25 mouse cellular contexts compared by ENCODE assay signal in genomic region chr15:99423131-99423530, GRCm38 (mm10). TPM values are rescaled to one million over a fixed set of nuclear protein-coding genes. Genes with fewer than 3 reads are reported as not detected.
DNase-seq lines count a peak whose midpoint lies in the region; ATAC-seq and TF ChIP-seq lines count a peak whose summit lies in the region.
"Had no signal": no experiment of that assay in that cellular context is flagged by ENCODE, and none has a peak within 500 bp of the region (broad histone marks: within the 10 kb centered on the region; RNA-seq: fewer than 3 reads in every experiment).

No protein-coding gene starts in this region.

- TF ChIP-seq POLR2A in myocyte (IDR thresholded peaks at IDR 0.05; ENCODE audit: insufficient read length, low read depth): no peak

- peaks cover 68% of the 10 kb centered on the region for H3K36me3 ChIP-seq in embryonic facial prominence, embryonic 13.5 days
- peaks cover 70% of the 10 kb centered on the region for H3K36me3 ChIP-seq in embryonic facial prominence, embryonic 10.5 days (replicated peaks)
- H3K36me3 ChIP-seq in kidney, embryonic 15.5 days: peaks cover 58% of the 10 kb centered on the region
- H3K36me3 ChIP-seq in ES-E14 (ENCODE audit: control insufficient read depth, insufficient read depth, low read length, poor library complexity, severe bottlenecking): peaks cover 2% of the 10 kb centered on the region; the same call in 1 of the 2 replicates
- peaks cover 9% of the 10 kb centered on the region for H3K36me3 ChIP-seq in myocyte (ENCODE audit: control insufficient read depth, insufficient read depth)

- ATAC-seq in embryonic facial prominence, embryonic 13.5 days (ENCODE audit: insufficient number of reproducible peaks, insufficient read depth, low FRiP score, low TSS enrichment, low read depth): no peak
- ATAC-seq in kidney, embryonic 15.5 days (replicated peaks; ENCODE audit: low FRiP score): no peak
- ATAC-seq: forebrain, postnatal 0 days had no signal

- no peaks in the 10 kb centered on the region for H3K79me2 ChIP-seq in myocyte (ENCODE audit: control insufficient read depth, insufficient read depth)

- H3K4me1 ChIP-seq in embryonic facial prominence, embryonic 13.5 days: peaks cover 24% of the 10 kb centered on the region
- peaks cover 30% of the 10 kb centered on the region for H3K4me1 ChIP-seq in embryonic facial prominence, embryonic 10.5 days
- H3K4me1 ChIP-seq in kidney, embryonic 15.5 days: peaks cover 40% of the 10 kb centered on the region
- H3K4me1 ChIP-seq in ES-E14 (ENCODE audit: control insufficient read depth in 2 of 2, insufficient read depth in 2 of 2, low read length in 2 of 2, poor library complexity in 1 of 2): peaks cover 11 to 24% of the 10 kb centered on the region in 2 experiments

- H3K4me3 ChIP-seq in embryonic facial prominence, embryonic 13.5 days: no peak overlapping the region
- H3K4me3 ChIP-seq in embryonic facial prominence, embryonic 10.5 days: no peak overlapping the region
- no peak overlapping the region for H3K4me3 ChIP-seq in kidney, embryonic 15.5 days (replicated peaks)
- H3K4me3 ChIP-seq in ES-E14 (ENCODE audit: insufficient read depth in 1 of 2, low read depth in 1 of 2, low read length in 2 of 2, poor library complexity in 1 of 2, severe bottlenecking in 1 of 2): no peak overlapping the region
- H3K4me3 ChIP-seq in myocyte: no peak overlapping the region
- H3K4me3 ChIP-seq: embryonic facial prominence, embryonic 12.5 days; forebrain, embryonic 12.5 days; heart, embryonic 13.5 days; layer of hippocampus, adult 2 months; left cerebral cortex, adult 2 months; neural tube, embryonic 12.5 days had no signal

- no peak overlapping the region for H3K9ac ChIP-seq in embryonic facial prominence, embryonic 13.5 days
- no peak overlapping the region for H3K9ac ChIP-seq in kidney, embryonic 15.5 days
- H3K9ac ChIP-seq in ES-E14 (ENCODE audit: insufficient read depth, low read depth, low read length, poor library complexity, severe bottlenecking): peak overlapping the region; percentile 21; the same call in 1 of the 2 replicates
- H3K9ac ChIP-seq: forebrain, embryonic 12.5 days; forebrain, postnatal 0 days; heart, embryonic 13.5 days; hindbrain, embryonic 14.5 days; liver, embryonic 14.5 days; neural tube, embryonic 12.5 days had no signal

- no peak overlapping the region for H3ac ChIP-seq in myocyte (ENCODE audit: control insufficient read depth, insufficient read length)

- 94% methylated on average over 10 of the region's 10 CpGs for WGBS in embryonic facial prominence, embryonic 13.5 days
- WGBS in embryonic facial prominence, embryonic 10.5 days: 94% methylated on average over 10 of the region's 10 CpGs
- WGBS in kidney, embryonic 15.5 days: 92% methylated on average over 10 of the region's 10 CpGs

- in situ Hi-C loops in ES-E14 (cut with MboI; ENCODE audit: low sequenced_read_pairs in 2 of 2, unreplicated experiment in 2 of 2): no loop called here

- no peak for DNase-seq in embryonic facial prominence, embryonic 10.5 days (ENCODE audit: low spot score)
- DNase-seq in kidney, postnatal 4 days: no peak
- no peak for DNase-seq in ES-E14 (ENCODE audit: low read depth, low spot score)
- DNase-seq in adrenal gland, postnatal 10 days: no peak
- DNase-seq: cerebellum, adult 9-10 months; cerebellum, postnatal 36 days; forebrain, postnatal 0 days; heart, postnatal 10 days; kidney, adult 11 months; kidney, postnatal 25 days; lung, adult 2 months; lung, postnatal 10 days; midbrain, embryonic 14.5 days; thymus, postnatal 25 days had no signal

- no peak overlapping the region for H3K4me2 ChIP-seq in embryonic facial prominence, embryonic 13.5 days
- no peak overlapping the region for H3K4me2 ChIP-seq in kidney, embryonic 15.5 days
- no peak overlapping the region for H3K4me2 ChIP-seq in myocyte (ENCODE audit: low read depth)
- H3K4me2 ChIP-seq: embryonic facial prominence, embryonic 12.5 days; forebrain, embryonic 12.5 days; heart, embryonic 13.5 days; hindbrain, embryonic 14.5 days; neural tube, embryonic 12.5 days had no signal

- no peaks in the 10 kb centered on the region for H3K9me3 ChIP-seq in embryonic facial prominence, embryonic 13.5 days
- H3K9me3 ChIP-seq in embryonic facial prominence, embryonic 10.5 days: no peaks in the 10 kb centered on the region
- no peaks in the 10 kb centered on the region for H3K9me3 ChIP-seq in kidney, embryonic 15.5 days (replicated peaks)
- no peaks in the 10 kb centered on the region for H3K9me3 ChIP-seq in ES-E14 (ENCODE audit: control insufficient read depth, insufficient read depth, low read depth, low read length)
- H3K9me3 ChIP-seq: embryonic facial prominence, embryonic 12.5 days; forebrain, embryonic 12.5 days; heart, embryonic 13.5 days; neural tube, embryonic 12.5 days had no signal

- 0 out of 2 replicates have a peak overlapping the region, but pooled peaks have one; percentile 34 for H3K27ac ChIP-seq in embryonic facial prominence, embryonic 13.5 days
- H3K27ac ChIP-seq in embryonic facial prominence, embryonic 10.5 days (replicated peaks): no peak overlapping the region; the same call in 1 of the 2 replicates
- H3K27ac ChIP-seq in kidney, embryonic 15.5 days: 0 out of 2 replicates have a peak overlapping the region, but pooled peaks have one; percentile 9
- no peak overlapping the region for H3K27ac ChIP-seq in ES-E14 (ENCODE audit: insufficient read depth, low read depth, low read length, poor library complexity, severe bottlenecking)
- H3K27ac ChIP-seq: forebrain, embryonic 12.5 days; heart, embryonic 13.5 days; hindbrain, embryonic 14.5 days; layer of hippocampus, adult 2 months; left cerebral cortex, adult 2 months; liver, embryonic 14.5 days; neural tube, embryonic 12.5 days had no signal

- no peaks in the 10 kb centered on the region for H3K27me3 ChIP-seq in embryonic facial prominence, embryonic 13.5 days
- H3K27me3 ChIP-seq in embryonic facial prominence, embryonic 10.5 days (replicated peaks; ENCODE audit: low read depth, poor library complexity, severe bottlenecking): no peaks in the 10 kb centered on the region
- no peaks in the 10 kb centered on the region for H3K27me3 ChIP-seq in kidney, embryonic 15.5 days
- no peaks in the 10 kb centered on the region for H3K27me3 ChIP-seq in myocyte (ENCODE audit: control insufficient read depth, insufficient read depth, insufficient read length)
- H3K27me3 ChIP-seq: embryonic facial prominence, embryonic 12.5 days; forebrain, embryonic 12.5 days; heart, embryonic 13.5 days; neural tube, embryonic 12.5 days had no signal

TF ChIP-seq in ES-E14, 5 proteins besides CTCF, POLR2A, EP300 and RAD21:
- no peak for TF ChIP-seq ZC3H11A (IDR thresholded peaks at IDR 0.05; ENCODE audit: borderline replicate concordance, low read depth, low read length)
- no peak for TF ChIP-seq CHD2 (IDR thresholded peaks at IDR 0.05; ENCODE audit: low read depth, low read length)
- TF ChIP-seq ZNF384 (IDR thresholded peaks at IDR 0.05; ENCODE audit: low read depth, low read length): no peak
- TF ChIP-seq MAFK (IDR thresholded peaks at IDR 0.05; ENCODE audit: insufficient read depth, low read depth, low read length): no peak
- TF ChIP-seq HCFC1 (IDR thresholded peaks at IDR 0.05; ENCODE audit: borderline replicate concordance, insufficient read depth, low read length): no peak

TF ChIP-seq in myocyte, 11 proteins besides CTCF, POLR2A, EP300 and RAD21 (continues in another document):
- TF ChIP-seq MYOD1 (IDR thresholded peaks at IDR 0.05; ENCODE audit: control insufficient read depth in 1 of 3, insufficient read length in 2 of 3, low read depth in 2 of 3): peak in 1 of 3 experiments; percentile 29
- TF ChIP-seq POLR2AphosphoS2 (IDR thresholded peaks at IDR 0.05; ENCODE audit: insufficient read length, low read depth): no peak
- no peak for TF ChIP-seq REST (IDR thresholded peaks at IDR 0.05; ENCODE audit: insufficient read depth, insufficient read length)
- TF ChIP-seq MYOG (IDR thresholded peaks at IDR 0.05; ENCODE audit: control insufficient read depth in 1 of 3, insufficient read depth in 1 of 3, insufficient read length in 2 of 3, low read depth in 2 of 3): peak in 2 of 3 experiments; percentile 25 to 34
- no peak for TF ChIP-seq MAX (IDR thresholded peaks at IDR 0.05; ENCODE audit: low read depth)
- no peak for TF ChIP-seq SRF (IDR thresholded peaks at IDR 0.05; ENCODE audit: control insufficient read depth, insufficient read length, low read depth)
- no peak for TF ChIP-seq USF1 (IDR thresholded peaks at IDR 0.05; ENCODE audit: low read depth)

RNA-seq across cellular contexts. Expression of gene Tmbim6, which starts 30.4 kb away (rescaled TPM):
- polyA plus RNA-seq in embryonic facial prominence, embryonic 13.5 days (2015; fragmentation: Nextera tagmentation; extraction: Ambion mirVana): 266 and 285 TPM in 2 replicates
- polyA plus RNA-seq in embryonic facial prominence, embryonic 10.5 days (2016; fragmentation: Nextera tagmentation; extraction: Ambion mirVana): 262 and 273 TPM in 2 replicates
- 502 and 516 TPM in 2 replicates for polyA plus RNA-seq in kidney, embryonic 15.5 days (2015; fragmentation: Nextera tagmentation; extraction: Ambion mirVana)
- 436 and 550 TPM in 2 replicates for total RNA-seq in ES-E14 (2012; rRNA removed)
- polyA plus RNA-seq in myocyte (2012; fragmentation: generic; extraction: Trizol): 691 TPM
- 100 to 1,000 TPM; 581 to 642 TPM for total RNA-seq in adrenal gland, postnatal 10 days (2021)

RNA-seq across cellular contexts. Expression of gene Nckap5l, which starts 34.4 kb away (rescaled TPM):
- polyA plus RNA-seq in embryonic facial prominence, embryonic 13.5 days (2015; fragmentation: Nextera tagmentation; extraction: Ambion mirVana): 9.4 and 10.3 TPM in 2 replicates
- 14.1 and 15.1 TPM in 2 replicates for polyA plus RNA-seq in embryonic facial prominence, embryonic 10.5 days (2016; fragmentation: Nextera tagmentation; extraction: Ambion mirVana)
- 9.5 and 11.1 TPM in 2 replicates for polyA plus RNA-seq in kidney, embryonic 15.5 days (2015; fragmentation: Nextera tagmentation; extraction: Ambion mirVana)
- total RNA-seq in ES-E14 (2012; rRNA removed): 5.9 and 6.3 TPM in 2 replicates
- 40.9 TPM for polyA plus RNA-seq in myocyte (2012; fragmentation: generic; extraction: Trizol)
- 10 to 100 TPM; 19.8 to 34.0 TPM for total RNA-seq in adrenal gland, postnatal 10 days (2021)

RNA-seq across cellular contexts. Expression of gene Bcdin3d, which starts 51.4 kb away (rescaled TPM):
- polyA plus RNA-seq in embryonic facial prominence, embryonic 13.5 days (2015; fragmentation: Nextera tagmentation; extraction: Ambion mirVana): 16.3 and 17.3 TPM in 2 replicates
- 16.0 and 16.7 TPM in 2 replicates for polyA plus RNA-seq in embryonic facial prominence, embryonic 10.5 days (2016; fragmentation: Nextera tagmentation; extraction: Ambion mirVana)
- polyA plus RNA-seq in kidney, embryonic 15.5 days (2015; fragmentation: Nextera tagmentation; extraction: Ambion mirVana): 15.6 and 17.3 TPM in 2 replicates
- total RNA-seq in ES-E14 (2012; rRNA removed): 36.1 and 47.5 TPM in 2 replicates
- polyA plus RNA-seq in myocyte (2012; fragmentation: generic; extraction: Trizol): 11.8 TPM
- total RNA-seq in adrenal gland, postnatal 10 days (2021): 1 to 10 TPM; 6.0 to 6.5 TPM

RNA-seq across cellular contexts. Expression of gene Fmnl3, which starts 52.8 kb away (rescaled TPM):
- 29.0 and 29.5 TPM in 2 replicates for polyA plus RNA-seq in embryonic facial prominence, embryonic 13.5 days (2015; fragmentation: Nextera tagmentation; extraction: Ambion mirVana)
- polyA plus RNA-seq in embryonic facial prominence, embryonic 10.5 days (2016; fragmentation: Nextera tagmentation; extraction: Ambion mirVana): 24.4 and 25.6 TPM in 2 replicates
- 31.7 and 32.4 TPM in 2 replicates for polyA plus RNA-seq in kidney, embryonic 15.5 days (2015; fragmentation: Nextera tagmentation; extraction: Ambion mirVana)
- total RNA-seq in ES-E14 (2012; rRNA removed): 13.4 and 16.8 TPM in 2 replicates
- polyA plus RNA-seq in myocyte (2012; fragmentation: generic; extraction: Trizol): 62.6 TPM
- 10 to 100 TPM; 27.6 to 31.7 TPM for total RNA-seq in adrenal gland, postnatal 10 days (2021)

Comparison
In these comparisons a context has a peak if more than half of its experiments do, and no peak if none do; other contexts are left out.
1. H3K27ac ChIP-seq: peak in embryonic facial prominence, embryonic 13.5 days (single experiment) and kidney, embryonic 15.5 days (single experiment); none in embryonic facial prominence, embryonic 10.5 days (single experiment) and ES-E14 (single experiment).